Mouse (Mus musculus) cortical plate, adult 2 months (tissue): ENCODE results near the gene S100a2. TPM values are rescaled to one million over a fixed set of nuclear protein-coding genes. Genes with fewer than 3 reads are reported as not detected.

Experiments
- H3K27ac ChIP-seq: fragments of 200-500 bp; 2 replicates; pipeline ENCODE4 v1.5.1; 2012; ENCODE audit warnings: low read length, control low read depth, inconsistent platforms; ENCODE audit not compliant: insufficient read depth
- H3K4me1 ChIP-seq: fragments of 200-500 bp; 2 replicates; pipeline ENCODE4 v1.6.1; 2011; ENCODE audit warnings: low read length; ENCODE audit not compliant: control insufficient read depth, insufficient read depth
- H3K4me3 ChIP-seq: fragments of 200-500 bp; 2 replicates; pipeline ENCODE4 v1.5.1; 2011; ENCODE audit warnings: mild to moderate bottlenecking, low read length, control low read depth; ENCODE audit not compliant: insufficient read depth
- CTCF ChIP-seq: fragments of 200-500 bp; IDR thresholded peaks from 2 replicates; pipeline ENCODE4 v1.5.1; 2011; ENCODE audit warnings: mild to moderate bottlenecking, control low read depth, low read length; ENCODE audit not compliant: insufficient read depth; ENCODE audit errors: extremely low read depth
- POLR2A ChIP-seq: fragments of 200-500 bp; IDR thresholded peaks from 2 replicates; pipeline ENCODE4 v1.6.1; 2011; ENCODE audit warnings: mild to moderate bottlenecking, low read length, control low read depth; ENCODE audit not compliant: insufficient read depth; ENCODE audit errors: extremely low read depth
- polyA plus RNA-seq: library from polyadenylated mRNA; depleted of rRNA; stranded (reverse); fragments of >200 nt; gene quantifications from 2 replicates; pipeline ENCODE4 v1.2.3, GENCODE M21; 2012; rRNA removed

The S100a2 gene
- polyA plus RNA-seq = not detected in 2 replicates

DNA sequence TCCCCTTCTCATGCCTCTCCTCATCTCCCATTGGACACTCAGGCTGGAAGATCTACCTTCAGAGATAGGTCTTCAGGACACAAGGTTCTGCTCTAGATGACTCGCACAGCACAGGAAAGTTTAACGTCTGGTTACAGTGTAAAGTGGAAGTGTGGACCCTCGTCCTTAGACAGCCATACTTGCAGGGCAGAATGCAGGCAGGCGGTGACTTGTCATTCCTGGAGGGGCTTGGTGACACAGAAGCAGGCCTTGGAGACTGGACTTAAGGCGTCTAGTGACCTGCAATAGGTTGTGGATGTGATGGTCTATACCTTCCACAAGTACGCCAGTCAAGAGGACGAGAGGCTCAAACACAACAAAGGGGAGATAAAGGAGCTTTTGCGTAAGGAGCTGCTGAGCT lies at the start of gene S100a2:
Gene S100a2 (plus strand): TSS at position 301 of the 400 bp plus-strand sequence.
- Histone ChIP-seq H3K4me3 (no peak within 1 kb of the TSS), H3K27ac (no peak within 1 kb of the TSS), H3K4me1 (peaks cover 3% of the 10 kb centered on the region)
- TF ChIP-seq CTCF (no peak), POLR2A (no peak)

DNA sequence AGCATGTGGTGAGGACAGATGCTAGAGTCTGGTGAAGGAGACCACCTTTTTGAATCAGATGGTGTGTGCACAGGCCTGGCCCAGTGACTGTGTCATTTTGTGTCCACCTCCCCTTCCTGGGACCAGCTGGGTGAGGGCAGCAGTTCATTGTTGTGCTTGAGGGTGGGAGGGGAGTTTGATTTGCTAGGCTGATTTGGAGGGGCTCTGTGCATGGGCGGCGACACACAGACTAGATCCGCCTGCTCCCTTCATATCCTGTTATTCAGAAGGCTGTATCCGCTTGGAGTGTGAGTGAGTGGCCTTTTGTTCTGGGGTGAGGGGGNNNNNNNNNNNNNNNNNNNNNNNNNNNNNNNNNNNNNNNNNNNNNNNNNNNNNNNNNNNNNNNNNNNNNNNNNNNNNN lies 49.1 kb upstream of the S100a2 start:
- Histone ChIP-seq H3K27ac (peak overlapping the region; percentile 97), H3K4me3 (peak overlapping the region; percentile 18), H3K4me1 (no peaks in the 10 kb centered on the region)
- TF ChIP-seq POLR2A (no peak), CTCF (no peak)

DNA sequence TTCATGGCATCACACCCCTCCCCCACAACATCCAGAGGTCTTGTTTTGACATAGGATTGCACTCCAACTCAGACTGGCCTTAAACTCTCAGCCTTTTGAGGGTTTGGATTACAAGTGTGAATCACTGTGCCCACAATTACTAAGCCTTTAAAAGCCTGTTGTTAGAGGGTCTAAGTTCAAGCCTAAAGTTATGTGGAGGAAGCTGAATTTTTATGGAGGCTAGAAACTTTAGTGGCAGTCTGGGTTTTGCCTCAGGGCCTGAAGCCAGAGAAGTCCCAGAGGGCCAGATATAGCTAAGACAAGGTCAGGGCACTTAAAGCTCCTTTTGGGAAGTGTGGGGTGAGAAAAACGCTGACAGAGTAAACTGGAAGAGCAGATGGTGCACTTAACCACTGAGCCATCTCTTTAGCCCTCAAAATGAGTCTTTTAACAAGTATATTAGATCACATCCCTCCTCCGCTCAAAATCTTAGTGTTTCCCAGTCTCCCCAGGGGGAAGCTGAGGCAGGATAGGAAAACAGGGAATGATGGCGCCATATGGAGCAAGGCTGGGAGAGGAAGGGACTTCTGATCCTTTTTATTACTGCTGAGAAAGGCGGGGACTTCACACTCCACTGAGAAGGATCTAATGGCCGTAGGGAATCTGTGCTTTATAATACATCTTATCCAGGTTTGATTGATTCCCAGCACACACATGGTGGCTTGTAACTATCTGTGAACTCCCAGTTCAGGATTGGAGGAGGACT lies 40.2 kb upstream of the S100a2 start:
- TF ChIP-seq POLR2A (no peak), CTCF (no peak)

GRCm38 (mm10) chr3:90550421-90550790 lies 39.6 kb upstream of the S100a2 start:
- Histone ChIP-seq H3K27ac (no peak overlapping the region), H3K4me3 (no peak overlapping the region), H3K4me1 (no peaks in the 10 kb centered on the region)
- TF ChIP-seq POLR2A = no peak

More for the DNA sequence above, 40.2 kb upstream of the S100a2 start:
- Histone ChIP-seq H3K4me3 (no peak overlapping the region), H3K4me1 (no peaks in the 10 kb centered on the region), H3K27ac (no peak overlapping the region)

DNA sequence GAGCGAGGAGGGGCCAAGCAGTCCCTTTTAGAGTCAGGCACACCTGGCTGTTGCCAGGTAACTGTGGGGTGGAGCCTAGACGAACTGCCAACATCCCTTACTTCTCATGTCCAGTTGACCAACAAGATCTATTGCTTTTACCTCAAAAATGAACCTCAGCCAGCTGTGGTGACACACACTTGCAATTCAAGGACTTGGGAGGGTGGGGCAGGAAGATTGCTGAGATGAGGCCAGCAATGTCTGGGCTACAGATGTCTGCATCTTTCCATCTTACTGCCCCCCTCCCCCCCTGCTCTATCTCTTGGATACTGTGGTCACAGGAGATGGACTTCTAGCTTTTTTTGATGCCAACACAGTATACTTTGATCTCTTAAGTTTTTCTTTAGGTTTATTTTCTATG lies 37.8 kb upstream of the S100a2 start:
- TF ChIP-seq CTCF = no peak
- TF ChIP-seq POLR2A = no peak
- H3K27ac ChIP-seq = no peak overlapping the region
- H3K4me1 ChIP-seq = no peaks in the 10 kb centered on the region
- H3K4me3 ChIP-seq = no peak overlapping the region

DNA sequence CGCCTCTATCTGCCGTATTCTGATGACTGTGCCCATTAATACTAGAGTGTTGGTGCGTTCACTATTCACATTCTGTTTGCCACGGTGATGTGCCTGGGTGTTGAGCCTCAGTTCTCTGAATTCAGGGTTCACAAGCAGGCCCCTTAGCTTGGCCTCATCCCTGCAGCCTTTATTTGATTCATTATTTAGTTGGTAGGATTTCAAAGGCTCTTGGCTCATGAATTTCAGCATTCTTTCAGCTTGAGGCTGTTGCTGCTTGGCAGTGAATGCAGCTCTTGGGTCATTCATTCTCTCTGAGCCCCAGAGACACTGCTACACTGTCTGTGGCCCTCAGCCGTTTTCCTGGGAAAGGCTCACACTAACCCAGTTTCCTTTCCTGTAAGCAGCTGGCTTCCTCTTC lies 34.1 kb upstream of the S100a2 start:
- TF ChIP-seq CTCF = no peak
- TF ChIP-seq POLR2A = no peak
- Histone ChIP-seq H3K4me1 (no peaks in the 10 kb centered on the region), H3K27ac (no peak overlapping the region), H3K4me3 (no peak overlapping the region)

- H3K4me3 ChIP-seq = no peak within 1 kb of the TSS
- no peak for TF ChIP-seq CTCF
- no peak for TF ChIP-seq POLR2A
- H3K27ac ChIP-seq = no peak within 1 kb of the TSS
- H3K4me1 ChIP-seq = no peaks in the 10 kb centered on the region
These were observed 29.9 kb upstream of the S100a2 start, which contains the start of gene S100a3 for GRCm38 (mm10) chr3:90560008-90560628. Gene S100a3 (plus strand): TSS chr3:90560578.

DNA sequence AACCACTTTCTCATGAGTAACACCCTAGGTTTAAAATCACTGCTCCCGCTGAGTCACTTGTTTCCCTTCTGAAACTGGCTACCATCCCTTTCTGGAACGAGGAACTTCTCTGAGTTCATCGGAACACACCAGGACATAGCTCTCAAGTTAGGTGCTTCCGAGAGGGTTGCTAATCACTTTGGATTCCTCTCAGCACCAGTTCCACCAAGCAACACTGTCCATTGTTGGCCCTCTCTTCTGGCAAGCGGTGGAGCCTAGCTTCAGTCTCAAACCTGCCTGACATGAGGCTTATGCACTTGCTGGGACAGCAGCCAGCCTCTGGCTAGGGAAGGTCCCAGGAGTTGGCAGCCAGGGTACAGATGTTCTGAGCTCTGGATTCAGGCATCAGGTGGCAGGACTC lies 15.4 kb upstream of the S100a2 start:
- TF ChIP-seq CTCF (no peak), POLR2A (no peak)
- Histone ChIP-seq H3K4me1 (peaks cover 3% of the 10 kb centered on the region; the same call in 1 of the 2 replicates), H3K27ac (no peak overlapping the region), H3K4me3 (no peak overlapping the region)

DNA sequence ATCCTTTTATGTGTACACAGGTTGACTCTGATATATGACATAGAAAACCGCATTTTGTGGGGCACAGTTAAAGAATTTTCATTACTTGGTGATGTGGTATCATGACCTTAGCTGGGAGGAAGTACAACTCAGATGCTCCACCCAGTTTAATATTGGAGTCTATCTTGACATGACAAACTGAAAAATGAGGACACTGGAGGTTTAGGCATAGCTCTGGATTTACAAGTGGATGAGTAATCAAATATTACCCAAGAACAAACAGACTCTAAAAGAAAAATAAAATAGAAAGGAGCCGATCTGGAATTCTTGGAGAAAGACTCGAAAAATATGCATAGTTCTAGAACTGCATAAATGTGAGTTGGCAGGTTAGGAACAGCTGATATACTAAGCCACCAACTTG lies 14.7 kb upstream of the S100a2 start:
- H3K27ac ChIP-seq = no peak overlapping the region
- no peak overlapping the region for H3K4me3 ChIP-seq
- peaks cover 3% of the 10 kb centered on the region; the same call in 1 of the 2 replicates for H3K4me1 ChIP-seq
- no peak for TF ChIP-seq CTCF

GRCm38 (mm10) chr3:90576351-90577001 lies 13.6 kb upstream of the S100a2 start:
- Histone ChIP-seq H3K4me1 (peaks cover 3% of the 10 kb centered on the region; the same call in 1 of the 2 replicates), H3K4me3 (no peak overlapping the region), H3K27ac (no peak overlapping the region)
- TF ChIP-seq CTCF (no peak), POLR2A (no peak)
